Mouse (Mus musculus): ENCODE measurements at regions not wholly inside any gene's neighbourhood (a gene's known extent, or its start where the extent isn't known, plus 50 kb on each side); places are given as distances from the start of the nearest gene placed in this dataset.
A peak's percentile ranks its signal among the peaks of the same experiment; 100 is the strongest.

- Histone ChIP-seq H3K4me1 (ENCODE audit: control insufficient read depth, insufficient read depth, low read length) (no peaks in the 10 kb centered on the region), H3K4me3 (ENCODE audit: insufficient read depth, low read length) (no peak overlapping the region), H3K27ac (ENCODE audit: insufficient read depth, low read length) (no peak overlapping the region)
- no peak for TF ChIP-seq CTCF (IDR thresholded peaks at IDR 0.05; ENCODE audit: extremely low read depth, insufficient read depth, low read length)
- no peak for TF ChIP-seq POLR2A (IDR thresholded peaks at IDR 0.05; ENCODE audit: extremely low read depth, insufficient read depth, low read length)
Observed at GRCm38 (mm10) chr13:85570886-85571527, 282.1 kb upstream of the Rasa1 start.

GRCm38 (mm10) chr13:85557821-85558220 lies 268.9 kb upstream of the Rasa1 start:
- TF ChIP-seq POLR2A (IDR thresholded peaks at IDR 0.05; ENCODE audit: extremely low read depth, insufficient read depth, low read length) (no peak), CTCF (IDR thresholded peaks at IDR 0.05; ENCODE audit: extremely low read depth, insufficient read depth, low read length) (no peak)
- no peak overlapping the region for H3K4me3 ChIP-seq (ENCODE audit: insufficient read depth, low read length)
- H3K4me1 ChIP-seq (ENCODE audit: control insufficient read depth, insufficient read depth, low read length), result no peaks in the 10 kb centered on the region
- H3K27ac ChIP-seq (ENCODE audit: insufficient read depth, low read length), result no peak overlapping the region

GRCm38 (mm10) chr13:85556101-85556853 lies 267.3 kb upstream of the Rasa1 start:
- H3K4me1 ChIP-seq (ENCODE audit: control insufficient read depth, insufficient read depth, low read length), result no peaks in the 10 kb centered on the region
- H3K27ac ChIP-seq (ENCODE audit: insufficient read depth, low read length), result no peak overlapping the region
- TF ChIP-seq POLR2A (IDR thresholded peaks at IDR 0.05; ENCODE audit: extremely low read depth, insufficient read depth, low read length) (no peak), CTCF (IDR thresholded peaks at IDR 0.05; ENCODE audit: extremely low read depth, insufficient read depth, low read length) (peak; percentile 43; the same call in 1 of the 2 replicates)
- H3K4me3 ChIP-seq (ENCODE audit: insufficient read depth, low read length), result no peak overlapping the region

- H3K4me3 ChIP-seq (ENCODE audit: insufficient read depth, low read length), result no peak overlapping the region
Observed at GRCm38 (mm10) chr13:85553072-85553471, 264.1 kb upstream of the Rasa1 start.

GRCm38 (mm10) chr13:85509671-85510070 lies 220.7 kb upstream of the Rasa1 start:
- H3K27ac ChIP-seq (ENCODE audit: insufficient read depth, low read length), result no peak overlapping the region
- TF ChIP-seq POLR2A (IDR thresholded peaks at IDR 0.05; ENCODE audit: extremely low read depth, insufficient read depth, low read length) (no peak), CTCF (IDR thresholded peaks at IDR 0.05; ENCODE audit: extremely low read depth, insufficient read depth, low read length) (no peak)
- no peak overlapping the region for H3K4me3 ChIP-seq (ENCODE audit: insufficient read depth, low read length)
- H3K4me1 ChIP-seq (ENCODE audit: control insufficient read depth, insufficient read depth, low read length), result no peaks in the 10 kb centered on the region

More at GRCm38 (mm10) chr13:85553072-85553471, 264.1 kb upstream of the Rasa1 start:
- no peaks in the 10 kb centered on the region for H3K4me1 ChIP-seq (ENCODE audit: control insufficient read depth, insufficient read depth, low read length)
- H3K27ac ChIP-seq (ENCODE audit: insufficient read depth, low read length), result no peak overlapping the region
- no peak for TF ChIP-seq CTCF (IDR thresholded peaks at IDR 0.05; ENCODE audit: extremely low read depth, insufficient read depth, low read length)
- no peak for TF ChIP-seq POLR2A (IDR thresholded peaks at IDR 0.05; ENCODE audit: extremely low read depth, insufficient read depth, low read length)

GRCm38 (mm10) chr13:85508552-85508951 lies 219.6 kb upstream of the Rasa1 start:
- no peaks in the 10 kb centered on the region for H3K4me1 ChIP-seq (ENCODE audit: control insufficient read depth, insufficient read depth, low read length)
- TF ChIP-seq POLR2A (IDR thresholded peaks at IDR 0.05; ENCODE audit: extremely low read depth, insufficient read depth, low read length) (no peak), CTCF (IDR thresholded peaks at IDR 0.05; ENCODE audit: extremely low read depth, insufficient read depth, low read length) (no peak)
- no peak overlapping the region for H3K4me3 ChIP-seq (ENCODE audit: insufficient read depth, low read length)
- H3K27ac ChIP-seq (ENCODE audit: insufficient read depth, low read length), result no peak overlapping the region

- Histone ChIP-seq H3K27ac (ENCODE audit: insufficient read depth, low read length) (no peak overlapping the region), H3K4me1 (ENCODE audit: control insufficient read depth, insufficient read depth, low read length) (no peaks in the 10 kb centered on the region), H3K4me3 (ENCODE audit: insufficient read depth, low read length) (no peak overlapping the region)
- TF ChIP-seq POLR2A (IDR thresholded peaks at IDR 0.05; ENCODE audit: extremely low read depth, insufficient read depth, low read length) (no peak), CTCF (IDR thresholded peaks at IDR 0.05; ENCODE audit: extremely low read depth, insufficient read depth, low read length) (no peak)
Observed at GRCm38 (mm10) chr13:85507374-85508101, 218.6 kb upstream of the Rasa1 start.

GRCm38 (mm10) chr13:85506875-85507274 lies 217.9 kb upstream of the Rasa1 start:
- Histone ChIP-seq H3K4me3 (ENCODE audit: insufficient read depth, low read length) (no peak overlapping the region), H3K27ac (ENCODE audit: insufficient read depth, low read length) (no peak overlapping the region), H3K4me1 (ENCODE audit: control insufficient read depth, insufficient read depth, low read length) (no peaks in the 10 kb centered on the region)
- TF ChIP-seq POLR2A (IDR thresholded peaks at IDR 0.05; ENCODE audit: extremely low read depth, insufficient read depth, low read length) (no peak), CTCF (IDR thresholded peaks at IDR 0.05; ENCODE audit: extremely low read depth, insufficient read depth, low read length) (no peak)

GRCm38 (mm10) chr13:85506030-85506429 lies 217.1 kb upstream of the Rasa1 start:
- TF ChIP-seq POLR2A (IDR thresholded peaks at IDR 0.05; ENCODE audit: extremely low read depth, insufficient read depth, low read length) (no peak), CTCF (IDR thresholded peaks at IDR 0.05; ENCODE audit: extremely low read depth, insufficient read depth, low read length) (no peak)
- no peaks in the 10 kb centered on the region for H3K4me1 ChIP-seq (ENCODE audit: control insufficient read depth, insufficient read depth, low read length)
- H3K4me3 ChIP-seq (ENCODE audit: insufficient read depth, low read length), result no peak overlapping the region
- H3K27ac ChIP-seq (ENCODE audit: insufficient read depth, low read length), result no peak overlapping the region

All from cortical plate, adult 2 months (tissue).